ENCODE assay signal across 14 mouse cellular contexts in genomic region chr2:116002354-116002753, GRCm38 (mm10).
DNase-seq lines count a peak whose midpoint lies in the region; ATAC-seq and TF ChIP-seq lines count a peak whose summit lies in the region.
"Had no signal": no experiment of that assay in that cellular context is flagged by ENCODE, and none has a peak within 500 bp of the region (broad histone marks: within the 10 kb centered on the region; RNA-seq: fewer than 3 reads in every experiment).

No protein-coding gene starts in this region.

- no peak overlapping the region for H3K4me2 ChIP-seq in forebrain, embryonic 11.5 days (ENCODE audit: low read depth, low read length, severe bottlenecking)
- no peak overlapping the region for H3K4me2 ChIP-seq in hindbrain, embryonic 14.5 days (replicated peaks)
- H3K4me2 ChIP-seq: intestine, embryonic 15.5 days; liver, embryonic 13.5 days had no signal

- H3K4me3 ChIP-seq in forebrain, embryonic 11.5 days (ENCODE audit: low read depth, low read length): no peak overlapping the region
- no peak overlapping the region for H3K4me3 ChIP-seq in forebrain, embryonic 10.5 days
- H3K4me3 ChIP-seq in hindbrain, embryonic 14.5 days (replicated peaks; ENCODE audit: low read length): no peak overlapping the region
- no peak overlapping the region for H3K4me3 ChIP-seq in olfactory bulb, adult 2 months (ENCODE audit: insufficient read depth, low read depth, low read length)
- H3K4me3 ChIP-seq: intestine, embryonic 15.5 days; liver, embryonic 13.5 days had no signal

- H3K36me3 ChIP-seq in forebrain, embryonic 11.5 days (ENCODE audit: control insufficient read depth, insufficient read depth, low read length): no peaks in the 10 kb centered on the region
- peaks cover 17% of the 10 kb centered on the region for H3K36me3 ChIP-seq in forebrain, embryonic 10.5 days (replicated peaks)
- H3K36me3 ChIP-seq in hindbrain, embryonic 14.5 days (replicated peaks; ENCODE audit: control insufficient read depth, insufficient read depth): peaks cover 23% of the 10 kb centered on the region
- H3K36me3 ChIP-seq: intestine, embryonic 15.5 days; liver, embryonic 13.5 days had no signal

- no peaks in the 10 kb centered on the region for H3K27me3 ChIP-seq in forebrain, embryonic 11.5 days (ENCODE audit: control insufficient read depth, insufficient read depth, low read length)
- H3K27me3 ChIP-seq in forebrain, embryonic 10.5 days (ENCODE audit: poor library complexity, severe bottlenecking): peaks cover 92% of the 10 kb centered on the region
- H3K27me3 ChIP-seq in hindbrain, embryonic 14.5 days (ENCODE audit: control insufficient read depth, insufficient read depth, low read length): no peaks in the 10 kb centered on the region
- H3K27me3 ChIP-seq: intestine, embryonic 15.5 days; liver, embryonic 13.5 days had no signal

- TF ChIP-seq POLR2A in olfactory bulb, adult 2 months (IDR thresholded peaks at IDR 0.05; ENCODE audit: insufficient read depth, low read depth, low read length): no peak

- WGBS in forebrain, embryonic 11.5 days: 78% methylated on average over 6 of the region's 6 CpGs
- 78% methylated on average over 6 of the region's 6 CpGs for WGBS in forebrain, embryonic 10.5 days
- WGBS in hindbrain, embryonic 14.5 days: 54% methylated on average over 6 of the region's 6 CpGs
- 35% methylated on average over 6 of the region's 6 CpGs for WGBS in olfactory bulb, adult 2 months

- no peak for DNase-seq in forebrain, embryonic 11.5 days (ENCODE audit: low spot score)
- DNase-seq in forebrain, embryonic 10.5 days (ENCODE audit: extremely low spot score, low spot score): no peak
- peak; percentile 55 for DNase-seq in retina, postnatal 1 day
- no peak for DNase-seq in retina, embryonic 14.5 days (ENCODE audit: low spot score)
- no peak for DNase-seq in hindbrain, embryonic 14.5 days (ENCODE audit: low spot score)
- no peak for DNase-seq in ovary, postnatal 10 days (ENCODE audit: low spot score)
- no peak for DNase-seq in adrenal gland, postnatal 25 days
- DNase-seq: adrenal gland, postnatal 10 days; gastrocnemius, postnatal 36 days; liver, embryonic 13.5 days; lung, postnatal 4 days; right cerebral cortex, adult 18-20 months had no signal

- peaks cover 22% of the 10 kb centered on the region for H3K4me1 ChIP-seq in forebrain, embryonic 11.5 days (replicated peaks; ENCODE audit: control insufficient read depth, insufficient read depth, low read length)
- H3K4me1 ChIP-seq in forebrain, embryonic 10.5 days: peaks cover 61% of the 10 kb centered on the region
- H3K4me1 ChIP-seq in hindbrain, embryonic 14.5 days (replicated peaks; ENCODE audit: control insufficient read depth, insufficient read depth, low read length): peaks cover 30% of the 10 kb centered on the region
- H3K4me1 ChIP-seq in olfactory bulb, adult 2 months (ENCODE audit: control insufficient read depth, insufficient read depth, low read length): peaks cover 14% of the 10 kb centered on the region
- H3K4me1 ChIP-seq: liver, embryonic 13.5 days had no signal

- no peak overlapping the region for H3K9ac ChIP-seq in forebrain, embryonic 11.5 days (ENCODE audit: low read length)
- 0 out of 2 replicates have a peak overlapping the region, but pooled peaks have one; percentile 31 for H3K9ac ChIP-seq in hindbrain, embryonic 14.5 days
- H3K9ac ChIP-seq: intestine, embryonic 15.5 days; liver, embryonic 13.5 days had no signal

- H3K9me3 ChIP-seq in forebrain, embryonic 11.5 days (ENCODE audit: control insufficient read depth, low read length): no peaks in the 10 kb centered on the region
- H3K9me3 ChIP-seq in forebrain, embryonic 10.5 days: no peaks in the 10 kb centered on the region
- no peaks in the 10 kb centered on the region for H3K9me3 ChIP-seq in hindbrain, embryonic 14.5 days (ENCODE audit: control insufficient read depth, low read length)
- H3K9me3 ChIP-seq: intestine, embryonic 15.5 days; liver, embryonic 13.5 days had no signal

- TF ChIP-seq CTCF in olfactory bulb, adult 2 months (IDR thresholded peaks at IDR 0.05; ENCODE audit: insufficient read depth, low read depth, low read length): no peak

- ATAC-seq in forebrain, embryonic 11.5 days (replicated peaks; ENCODE audit: low FRiP score): peak; percentile 29; the same call in 1 of the 2 replicates
- peak; percentile 56 for ATAC-seq in hindbrain, embryonic 14.5 days (ENCODE audit: low FRiP score)
- ATAC-seq: intestine, embryonic 15.5 days had no signal

- H3K27ac ChIP-seq in forebrain, embryonic 11.5 days (ENCODE audit: low read depth, low read length): no peak overlapping the region
- no peak overlapping the region for H3K27ac ChIP-seq in forebrain, embryonic 10.5 days
- peak overlapping the region; percentile 54; the same call in 1 of the 2 replicates for H3K27ac ChIP-seq in hindbrain, embryonic 14.5 days
- peak overlapping the region; percentile 17 for H3K27ac ChIP-seq in olfactory bulb, adult 2 months (ENCODE audit: insufficient read depth, low read depth, low read length)
- H3K27ac ChIP-seq: intestine, embryonic 15.5 days; liver, embryonic 13.5 days had no signal

Comparison
In these comparisons a context has a peak if more than half of its experiments do, and no peak if none do; other contexts are left out.
1. H3K27ac ChIP-seq: peak in hindbrain, embryonic 14.5 days (single experiment) and olfactory bulb, adult 2 months (single experiment); none in forebrain, embryonic 11.5 days (single experiment) and forebrain, embryonic 10.5 days (single experiment).